Mouse (Mus musculus) G1E (cell line): ENCODE measurements around the gene Vmn1r112. TPM values are rescaled to one million over a fixed set of nuclear protein-coding genes. Genes with fewer than 3 reads are reported as not detected.
"Not testable (repeated sequence)": the region's sequence is repeated elsewhere in the genome, so short reads cannot be mapped to it uniquely, and the experiment has no call there.

Source experiments
- ATAC-seq: 2 replicates; pipeline ENCODE4 v1.8.0; 2016; ENCODE audit warnings: mild to moderate bottlenecking; ENCODE audit not compliant: insufficient number of reproducible peaks, poor library complexity, low FRiP score, severe bottlenecking; ENCODE audit errors: extremely low read depth
- DNase-seq: peaks from one replicate; pipeline ENCODE4 v3.0.0; 2012; ENCODE audit warnings: low spot score
- H3K27me3 ChIP-seq: 2 replicates; pipeline ENCODE4 v1.6.1; 2012; ENCODE audit warnings: mild to moderate bottlenecking, low read length, inconsistent platforms; ENCODE audit not compliant: insufficient read depth
- H3K36me3 ChIP-seq: replicated peaks from 2 replicates; pipeline ENCODE3; 2012; ENCODE audit warnings: mild to moderate bottlenecking, inconsistent platforms
- H3K4me1 ChIP-seq: 2 replicates; pipeline ENCODE4 v1.6.1; 2012; ENCODE audit warnings: low read depth, low read length, inconsistent platforms, mixed read lengths; ENCODE audit not compliant: insufficient read depth
- H3K4me3 ChIP-seq: 2 replicates; pipeline ENCODE4 v1.5.1; 2012; ENCODE audit warnings: low read depth, mild to moderate bottlenecking, inconsistent platforms, low read length, moderate library complexity, mixed read lengths
- H3K9me3 ChIP-seq: replicated peaks from 2 replicates; pipeline ENCODE4 v1.6.1; 2012; ENCODE audit warnings: inconsistent platforms
- polyA plus RNA-seq: library from polyadenylated mRNA; stranded (reverse); fragments of >175 nt; gene quantifications from 2 replicates; pipeline ENCODE4 v1.2.3, GENCODE M21; 2012
- total RNA-seq, 2 experiments: library from RNA; stranded (forward) in 1 of 2; stranded (reverse) in 1 of 2; fragments of 200-1000 nt in 1 of 2; fragments of >200 nt in 1 of 2; fragmentation: Nextera tagmentation in 1 of 2; gene quantifications; 2 replicates each; pipeline ENCODE4 v1.2.3; 2014 to 2017

Gene Vmn1r112
- total RNA-seq (2014; fragmentation: Nextera tagmentation) (not detected in 2 replicates), total RNA-seq (2017) (not detected in 2 replicates), polyA plus RNA-seq (not detected in 2 replicates)

GRCm38 (mm10) chr7:20770885-20771284, at the start of gene Vmn1r112:
Gene Vmn1r112, plus strand, starts transcription at chr7:20771185.
- H3K4me3 ChIP-seq, DNase-seq, ATAC-seq, H3K4me1 ChIP-seq, H3K36me3 ChIP-seq, H3K9me3 ChIP-seq, H3K27me3 ChIP-seq: not testable (repeated sequence)

- ATAC-seq, DNase-seq, H3K36me3 ChIP-seq, H3K4me3 ChIP-seq, H3K27me3 ChIP-seq, H3K4me1 ChIP-seq, H3K9me3 ChIP-seq: not testable (repeated sequence)
Measured at GRCm38 (mm10) chr7:20730524-20730923, 40.5 kb upstream of the Vmn1r112 start, which contains the start of gene Gm10668. Gene Gm10668, minus strand, starts transcription at chr7:20730624.

- not testable (repeated sequence) for H3K36me3 ChIP-seq, ATAC-seq, H3K4me1 ChIP-seq, H3K9me3 ChIP-seq, DNase-seq, H3K4me3 ChIP-seq, H3K27me3 ChIP-seq
Measured at GRCm38 (mm10) chr7:20786985-20787384, 16.0 kb downstream of the Vmn1r112 start, which contains the start of gene Vmn1r113. Gene Vmn1r113, plus strand, starts transcription at chr7:20787285.

GRCm38 (mm10) chr7:20812086-20812485, 41.1 kb downstream of the Vmn1r112 start, which contains the start of gene Vmn1r114:
Gene Vmn1r114, minus strand, starts transcription at chr7:20812186.
- H3K9me3 ChIP-seq, H3K36me3 ChIP-seq, DNase-seq, H3K4me3 ChIP-seq, ATAC-seq, H3K27me3 ChIP-seq, H3K4me1 ChIP-seq: not testable (repeated sequence)

Other genes starting within 250 kb of the Vmn1r112 start
- not detected in 2 replicates for gene Vmn1r104, start 237.3 kb upstream of the Vmn1r112 start, total RNA-seq (2014; fragmentation: Nextera tagmentation)
- 0.16 TPM in 1 of 2 replicates, not detected in the other for gene Vmn1r104, start 237.3 kb upstream of the Vmn1r112 start, total RNA-seq (2017)
- gene Vmn1r104, start 237.3 kb upstream of the Vmn1r112 start, polyA plus RNA-seq = not detected in 2 replicates
- gene Gm5726, start 225.4 kb upstream of the Vmn1r112 start, total RNA-seq (2014; fragmentation: Nextera tagmentation) = not detected in 2 replicates
- not detected in 2 replicates for gene Gm5726, start 225.4 kb upstream of the Vmn1r112 start, total RNA-seq (2017)
- gene Gm5726, start 225.4 kb upstream of the Vmn1r112 start, polyA plus RNA-seq = not detected in 2 replicates
- gene Gm4141, start 194.9 kb upstream of the Vmn1r112 start, total RNA-seq (2014; fragmentation: Nextera tagmentation) = not detected in 2 replicates
- not detected in 2 replicates for gene Gm4141, start 194.9 kb upstream of the Vmn1r112 start, total RNA-seq (2017)
- gene Gm4141, start 194.9 kb upstream of the Vmn1r112 start, polyA plus RNA-seq = not detected in 2 replicates
- not detected in 2 replicates for gene Gm4513, start 172.2 kb upstream of the Vmn1r112 start, total RNA-seq (2014; fragmentation: Nextera tagmentation)
- not detected in 2 replicates for gene Gm4513, start 172.2 kb upstream of the Vmn1r112 start, total RNA-seq (2017)
- not detected in 2 replicates for gene Gm4513, start 172.2 kb upstream of the Vmn1r112 start, polyA plus RNA-seq
- gene Vmn1r107, start 102.3 kb upstream of the Vmn1r112 start, total RNA-seq (2014; fragmentation: Nextera tagmentation) = not detected in 2 replicates
- not detected in 2 replicates for gene Vmn1r107, start 102.3 kb upstream of the Vmn1r112 start, total RNA-seq (2017)
- not detected in 2 replicates for gene Vmn1r107, start 102.3 kb upstream of the Vmn1r112 start, polyA plus RNA-seq
- gene Vmn1r111, start 68.0 kb upstream of the Vmn1r112 start, total RNA-seq (2014; fragmentation: Nextera tagmentation) = not detected in 2 replicates
- gene Vmn1r111, start 68.0 kb upstream of the Vmn1r112 start, total RNA-seq (2017) = not detected in 2 replicates
- gene Vmn1r111, start 68.0 kb upstream of the Vmn1r112 start, polyA plus RNA-seq = not detected in 2 replicates
- not detected in 2 replicates for gene Gm10668, start 40.6 kb upstream of the Vmn1r112 start, total RNA-seq (2014; fragmentation: Nextera tagmentation)
- not detected in 2 replicates for gene Gm10668, start 40.6 kb upstream of the Vmn1r112 start, total RNA-seq (2017)
- not detected in 2 replicates for gene Gm10668, start 40.6 kb upstream of the Vmn1r112 start, polyA plus RNA-seq
- not detected in 2 replicates for gene Vmn1r113, start 16.1 kb downstream of the Vmn1r112 start, total RNA-seq (2014; fragmentation: Nextera tagmentation)
- not detected in 2 replicates for gene Vmn1r113, start 16.1 kb downstream of the Vmn1r112 start, total RNA-seq (2017)
- gene Vmn1r113, start 16.1 kb downstream of the Vmn1r112 start, polyA plus RNA-seq = not detected in 2 replicates
- not detected in 2 replicates for gene Vmn1r114, start 41.0 kb downstream of the Vmn1r112 start, total RNA-seq (2014; fragmentation: Nextera tagmentation)
- gene Vmn1r114, start 41.0 kb downstream of the Vmn1r112 start, total RNA-seq (2017) = not detected in 2 replicates
- gene Vmn1r114, start 41.0 kb downstream of the Vmn1r112 start, polyA plus RNA-seq = not detected in 2 replicates
- not detected in 2 replicates for gene Vmn1r115, start 73.8 kb downstream of the Vmn1r112 start, total RNA-seq (2014; fragmentation: Nextera tagmentation)
- gene Vmn1r115, start 73.8 kb downstream of the Vmn1r112 start, total RNA-seq (2017) = not detected in 2 replicates
- gene Vmn1r115, start 73.8 kb downstream of the Vmn1r112 start, polyA plus RNA-seq = not detected in 2 replicates
- gene Vmn1r116, start 101.1 kb downstream of the Vmn1r112 start, total RNA-seq (2014; fragmentation: Nextera tagmentation) = not detected in 2 replicates
- gene Vmn1r116, start 101.1 kb downstream of the Vmn1r112 start, total RNA-seq (2017) = 0.17 TPM in 1 of 2 replicates, not detected in the other
- gene Vmn1r116, start 101.1 kb downstream of the Vmn1r112 start, polyA plus RNA-seq = not detected in 2 replicates
- not detected in 2 replicates for gene Vmn1r117, start 112.9 kb downstream of the Vmn1r112 start, total RNA-seq (2014; fragmentation: Nextera tagmentation)
- gene Vmn1r117, start 112.9 kb downstream of the Vmn1r112 start, total RNA-seq (2017) = not detected in 2 replicates
- gene Vmn1r117, start 112.9 kb downstream of the Vmn1r112 start, polyA plus RNA-seq = not detected in 2 replicates
- not detected in 2 replicates for gene Vmn1r118, start 141.2 kb downstream of the Vmn1r112 start, total RNA-seq (2014; fragmentation: Nextera tagmentation)
- not detected in 2 replicates for gene Vmn1r118, start 141.2 kb downstream of the Vmn1r112 start, total RNA-seq (2017)
- gene Vmn1r118, start 141.2 kb downstream of the Vmn1r112 start, polyA plus RNA-seq = not detected in 2 replicates
- gene Vmn1r119, start 241.3 kb downstream of the Vmn1r112 start, total RNA-seq (2014; fragmentation: Nextera tagmentation) = not detected in 2 replicates
- not detected in 2 replicates for gene Vmn1r119, start 241.3 kb downstream of the Vmn1r112 start, total RNA-seq (2017)
- not detected in 2 replicates for gene Vmn1r119, start 241.3 kb downstream of the Vmn1r112 start, polyA plus RNA-seq